Mouse (Mus musculus) lung, adult 2 months (tissue): ENCODE data around the gene Sobp.

Source experiments
- CTCF ChIP-seq: fragments of 200-500 bp; IDR thresholded peaks from 2 replicates; pipeline ENCODE4 v1.5.1; 2011; ENCODE audit warnings: mild to moderate bottlenecking, low read length, control low read depth; ENCODE audit not compliant: insufficient read depth
- POLR2A ChIP-seq: fragments of 200-500 bp; IDR thresholded peaks from 2 replicates; pipeline ENCODE4 v1.6.1; 2011; ENCODE audit warnings: low read depth, mild to moderate bottlenecking, control low read depth, low read length, borderline replicate concordance; ENCODE audit errors: extremely low read depth

- no peak for TF ChIP-seq CTCF
- TF ChIP-seq POLR2A, result no peak
Observed at GRCm38 (mm10) chr10:42962181-42962601, 212.1 kb downstream of the Sobp start.
